Mouse (Mus musculus) bone marrow macrophage, adult 2 months (primary cell): Measurements from ENCODE around the gene Cd34.

Experiments
- CTCF ChIP-seq: IDR thresholded peaks from 2 replicates; pipeline ENCODE4 v1.5.1; 2012; ENCODE audit warnings: low read depth, mild to moderate bottlenecking, low read length, moderate library complexity
- POLR2A ChIP-seq: IDR thresholded peaks from 2 replicates; pipeline ENCODE4 v1.6.1; 2012; ENCODE audit warnings: mild to moderate bottlenecking, low read depth, low read length, borderline replicate concordance

DNA sequence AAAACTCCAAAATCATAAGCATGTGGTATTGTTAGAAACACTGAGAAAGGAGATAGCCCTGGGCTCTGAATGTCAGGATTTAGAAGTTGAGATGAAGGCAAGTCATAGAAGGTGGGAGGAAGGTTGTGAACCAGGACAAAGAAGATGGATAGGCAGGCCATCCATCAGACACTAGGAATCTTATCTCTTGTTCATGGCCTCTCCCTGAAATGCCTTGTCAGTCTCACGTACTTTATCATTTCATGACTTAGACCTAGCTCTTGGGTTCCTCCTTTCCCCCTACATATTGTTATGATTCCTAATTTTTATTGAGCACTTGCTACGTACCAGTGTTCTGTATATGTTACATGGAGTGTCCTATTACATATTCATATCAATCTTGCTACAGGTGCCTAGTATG is 53.0 kb downstream of the Cd34 start:
- no peak for TF ChIP-seq CTCF
- no peak for TF ChIP-seq POLR2A
